Mouse (Mus musculus) left cerebral cortex, adult 2 months (tissue): ENCODE measurements around the gene Klf11. TPM values are rescaled to one million over a fixed set of nuclear protein-coding genes. Genes with fewer than 3 reads are reported as not detected.
A peak's percentile ranks its signal among the peaks of the same experiment; 100 is the strongest.

ENCODE experiments used
- DNase-seq, 2 experiments: peaks; one replicate each; pipeline ENCODE4 v3.0.0; 2021 to 2022; ENCODE audit warnings: low spot score in 2 of 2, mixed read lengths in 1 of 2; ENCODE audit errors: extremely low spot score in 1 of 2
- H3K27ac ChIP-seq: fragments of 200-600 bp; 2 replicates; pipeline ENCODE4 v1.8.1; 2022
- H3K4me3 ChIP-seq: fragments of 200-600 bp; 2 replicates; pipeline ENCODE4 v1.8.1; 2022
- CTCF ChIP-seq: fragments of 200-600 bp; IDR thresholded peaks from 2 replicates; pipeline ENCODE4 v1.8.1; 2022; ENCODE audit warnings: antibody characterized with exemption, mild to moderate bottlenecking, moderate library complexity
- intact Hi-C: fragments of 180-260 bp; cut with DNase I; formaldehyde crosslinking; loops from one replicate; pipeline ENCODE4 v1.15.1; 2025
- total RNA-seq, 2 experiments: library from RNA; stranded (reverse); gene quantifications; 2 replicates each; pipeline ENCODE4 v1.2.3; 2021

Gene Klf11
- total RNA-seq, 2 experiments from 2014 or later = 5.1 to 7.8 TPM

DNA sequence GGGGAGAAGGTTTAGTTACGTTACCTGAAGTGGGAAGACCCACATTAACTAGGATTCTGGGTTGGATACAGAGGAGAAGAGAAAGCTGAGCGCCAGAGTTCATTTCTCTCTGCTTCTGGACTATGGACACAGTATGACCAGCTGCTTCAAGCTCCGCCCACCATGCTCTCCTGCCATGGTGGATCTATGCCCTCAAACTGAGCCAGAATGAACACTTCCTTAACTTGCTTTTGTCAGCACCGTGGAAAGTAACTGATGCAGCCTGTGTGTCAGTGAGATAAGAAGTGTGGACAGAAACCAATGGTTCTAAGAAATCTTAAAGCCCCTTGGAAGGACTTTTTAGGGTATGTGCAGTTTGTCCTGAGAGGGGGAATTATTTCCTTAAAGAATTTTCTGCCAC lies 7.9 kb downstream of the Klf11 start:
- TF ChIP-seq CTCF = no peak
- Histone ChIP-seq H3K27ac (no peak overlapping the region), H3K4me3 (no peak overlapping the region)
- DNase-seq = no peak
- intact Hi-C loops = no loop called here

DNA sequence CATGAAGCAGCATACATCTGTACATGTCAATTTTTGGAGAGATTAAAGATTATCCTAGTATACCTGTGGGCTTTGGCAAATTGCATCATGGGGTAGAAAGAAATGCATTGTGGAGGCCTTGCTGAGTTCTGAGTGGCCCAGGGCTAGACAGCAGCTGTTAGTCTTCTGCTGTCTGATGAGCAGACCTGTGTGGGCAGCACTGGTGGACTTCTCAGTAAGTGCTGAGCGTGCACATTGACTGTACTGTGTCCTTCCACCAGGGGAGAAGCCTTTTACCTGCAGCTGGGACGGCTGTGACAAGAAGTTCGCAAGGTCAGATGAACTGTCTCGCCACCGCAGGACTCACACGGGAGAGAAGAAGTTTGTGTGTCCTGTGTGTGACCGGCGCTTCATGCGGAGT lies 8.8 kb downstream of the Klf11 start:
- intact Hi-C loops = no loop called here

DNA sequence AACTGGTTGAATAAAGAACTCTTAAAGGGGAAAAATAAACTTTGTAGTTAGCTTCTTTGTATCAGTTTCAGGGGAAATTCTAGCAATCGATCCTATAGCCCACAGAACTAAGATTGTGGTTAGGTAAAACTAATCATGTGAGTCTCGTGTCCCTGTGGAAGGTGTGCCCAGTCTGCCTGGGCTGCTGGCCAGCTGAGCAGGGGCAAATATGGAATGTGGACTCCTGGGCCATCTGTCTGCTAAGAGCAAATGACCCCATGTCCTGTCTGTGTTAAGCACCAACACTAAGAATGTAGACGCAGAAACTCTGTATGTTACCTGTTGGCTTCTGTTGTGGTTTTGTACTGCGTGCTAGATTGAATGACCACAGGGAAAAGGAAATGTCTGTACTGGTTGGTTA lies 10.0 kb downstream of the Klf11 start:
- intact Hi-C loops = no loop called here
- TF ChIP-seq CTCF = no peak
- no peak for DNase-seq
- Histone ChIP-seq H3K27ac (no peak overlapping the region), H3K4me3 (no peak overlapping the region)

More for the DNA sequence above, 8.8 kb downstream of the Klf11 start:
- TF ChIP-seq CTCF = no peak
- no peak for DNase-seq
- no peak overlapping the region for H3K4me3 ChIP-seq
- no peak overlapping the region for H3K27ac ChIP-seq

DNA sequence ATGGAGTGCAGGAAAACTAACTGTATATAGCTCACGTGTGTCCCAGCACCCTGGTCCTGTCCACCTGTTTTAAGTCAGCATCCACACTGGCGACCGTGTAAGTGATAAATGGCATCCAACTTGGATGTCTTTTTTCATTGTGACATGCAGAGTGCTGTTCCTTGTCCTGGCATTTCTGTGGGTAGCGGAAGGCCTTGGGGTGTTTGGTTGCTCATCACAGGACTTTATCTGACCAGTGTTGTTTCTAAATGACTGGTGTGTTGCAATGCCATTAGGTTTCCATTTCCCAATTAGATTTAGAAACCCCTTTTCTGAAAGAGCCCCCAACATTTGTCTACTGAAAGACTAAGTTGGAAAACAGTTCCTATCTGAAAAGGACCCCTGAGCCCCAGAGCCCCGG lies 11.1 kb downstream of the Klf11 start:
- Histone ChIP-seq H3K4me3 (no peak overlapping the region), H3K27ac (no peak overlapping the region)
- intact Hi-C loops = no loop called here
- no peak for DNase-seq
- no peak for TF ChIP-seq CTCF

DNA sequence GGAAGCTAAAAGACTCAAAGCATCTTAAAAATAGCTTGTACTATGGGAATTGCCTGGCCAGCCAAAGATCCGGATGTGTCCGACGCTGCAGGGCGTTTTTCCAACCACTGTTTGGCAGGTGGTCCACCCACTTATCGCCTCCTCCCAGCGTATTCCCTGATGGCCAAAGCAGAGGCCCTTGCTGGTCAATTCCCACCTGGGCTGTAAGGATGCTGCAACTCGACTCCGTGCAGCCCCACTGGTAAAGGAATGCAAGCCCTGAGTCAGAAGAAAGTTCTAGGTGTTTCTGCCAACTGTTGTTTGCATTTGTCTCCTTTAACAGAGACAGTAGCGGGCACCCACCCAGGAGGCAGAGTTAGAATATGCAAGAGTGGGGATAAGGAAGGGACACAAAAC lies 29.0 kb downstream of the Klf11 start:
- intact Hi-C loops = no loop called here
- Histone ChIP-seq H3K27ac (peak overlapping the region; percentile 91), H3K4me3 (peak overlapping the region; percentile 74)
- DNase-seq = peak; percentile 29 to 49
- no peak for TF ChIP-seq CTCF

DNA sequence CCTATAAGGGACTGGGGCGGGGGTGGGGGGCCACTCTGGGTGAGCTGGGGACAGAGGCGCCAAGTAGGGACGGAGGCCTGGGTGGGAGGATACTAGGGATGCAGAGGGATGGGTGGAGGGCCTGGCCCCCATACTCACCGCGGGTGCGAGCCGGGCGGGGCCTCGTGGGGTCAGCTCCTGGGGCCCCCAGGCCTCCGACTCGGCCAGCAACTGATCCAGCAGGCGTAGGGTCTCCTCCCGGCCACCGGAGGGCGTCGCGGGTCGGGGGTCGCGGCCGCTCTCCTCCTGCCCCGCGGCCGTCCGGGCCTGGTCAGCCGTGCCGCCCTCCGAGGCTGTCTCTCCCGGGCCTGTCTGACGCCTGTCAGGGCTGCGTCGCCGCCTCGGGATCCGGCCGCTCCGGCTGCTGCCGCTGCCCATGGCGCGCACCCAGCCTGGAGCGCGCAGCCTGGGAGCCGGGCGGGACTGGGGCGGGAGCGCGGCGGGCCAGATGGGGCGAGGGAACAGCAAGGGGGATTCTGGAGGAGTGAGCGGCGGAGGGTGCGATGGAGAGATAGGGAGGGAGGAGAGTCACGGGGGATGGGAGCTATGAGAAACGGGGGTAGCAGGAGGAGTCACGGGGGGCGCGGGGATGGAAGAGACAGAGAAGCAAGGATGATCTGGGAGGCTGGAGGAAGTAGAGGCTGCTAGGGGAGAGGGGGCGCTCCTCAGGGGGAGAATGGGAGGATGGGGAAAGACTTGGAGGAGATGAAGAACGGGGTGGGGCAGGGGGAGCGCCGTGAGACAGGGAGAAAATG lies 29.6 kb downstream of the Klf11 start:
- peak; percentile 19; the same call in 1 of the 2 replicates for TF ChIP-seq CTCF
- peak overlapping the region; percentile 74 for H3K4me3 ChIP-seq
- DNase-seq = peak; percentile 33 to 43
- intact Hi-C loops = no loop called here
- H3K27ac ChIP-seq = peak overlapping the region; percentile 91

DNA sequence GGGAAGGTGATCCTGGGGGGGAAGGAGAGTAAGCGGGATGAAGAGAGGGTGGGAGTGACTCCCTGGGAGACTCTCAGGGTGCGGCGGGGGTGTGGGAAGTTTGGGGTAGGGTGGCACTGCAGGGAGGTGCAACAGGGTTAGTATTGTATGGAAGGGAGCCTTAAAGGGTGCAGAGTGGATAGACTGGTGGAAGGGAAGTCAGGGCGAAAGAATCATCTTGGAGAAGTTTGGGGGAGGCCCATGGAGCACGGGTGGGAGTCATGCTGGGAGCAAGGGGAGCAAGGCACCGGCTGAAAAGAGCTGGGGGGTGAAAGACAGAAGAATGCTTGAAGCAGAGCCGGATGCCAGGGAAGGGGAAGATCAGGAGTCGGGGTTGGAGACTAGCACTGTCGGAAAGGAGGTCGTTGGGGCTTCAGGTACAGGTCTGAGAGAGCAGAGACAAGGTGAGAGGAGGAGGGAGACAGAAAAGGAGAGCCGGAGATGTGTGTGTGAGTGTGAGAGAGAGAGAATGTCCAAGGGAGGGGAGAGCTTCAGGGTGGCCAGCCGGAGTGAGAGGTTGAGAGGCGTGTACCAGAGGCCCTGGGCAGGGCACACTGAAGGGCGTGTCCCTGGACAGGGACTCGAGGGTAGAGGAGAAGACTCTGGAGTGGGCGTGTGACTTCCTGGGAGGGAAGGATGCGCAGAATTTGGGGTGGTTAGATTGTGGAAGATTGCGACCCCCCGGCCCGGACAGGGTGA lies 30.4 kb downstream of the Klf11 start, which contains the start of gene Cys1:
Gene Cys1 (minus strand): TSS at position 528 of the 738 bp plus-strand sequence.
- no peak for TF ChIP-seq CTCF
- peak within 1 kb of the TSS; percentile 91 for H3K27ac ChIP-seq
- DNase-seq = no peak
- peak within 1 kb of the TSS; percentile 74 for H3K4me3 ChIP-seq
- intact Hi-C loops = no loop called here

DNA sequence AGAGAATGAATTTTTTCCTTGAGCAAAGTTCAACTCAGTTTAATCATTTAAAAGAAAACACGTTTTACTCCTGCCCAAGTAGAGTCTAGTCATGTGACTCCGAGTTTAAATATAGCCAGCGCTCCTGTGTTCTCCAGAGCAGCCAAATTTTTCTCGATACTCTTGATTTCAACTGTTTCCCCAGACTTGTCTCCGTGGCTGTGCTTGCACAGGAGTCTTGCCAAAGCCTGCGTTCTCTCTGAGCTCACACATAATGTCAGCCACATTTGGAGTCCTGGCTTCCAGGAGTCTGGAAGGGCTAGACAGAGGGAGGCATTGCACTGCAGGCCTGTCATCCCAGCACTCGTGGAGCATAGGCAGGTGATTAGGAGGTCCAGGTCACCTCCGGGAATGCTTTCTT lies 31.5 kb downstream of the Klf11 start:
- no peak overlapping the region for H3K4me3 ChIP-seq
- peak overlapping the region; percentile 54 for H3K27ac ChIP-seq
- no peak for TF ChIP-seq CTCF
- peak in 1 of 2 experiments; percentile 30 for DNase-seq
- intact Hi-C loops = no loop called here

DNA sequence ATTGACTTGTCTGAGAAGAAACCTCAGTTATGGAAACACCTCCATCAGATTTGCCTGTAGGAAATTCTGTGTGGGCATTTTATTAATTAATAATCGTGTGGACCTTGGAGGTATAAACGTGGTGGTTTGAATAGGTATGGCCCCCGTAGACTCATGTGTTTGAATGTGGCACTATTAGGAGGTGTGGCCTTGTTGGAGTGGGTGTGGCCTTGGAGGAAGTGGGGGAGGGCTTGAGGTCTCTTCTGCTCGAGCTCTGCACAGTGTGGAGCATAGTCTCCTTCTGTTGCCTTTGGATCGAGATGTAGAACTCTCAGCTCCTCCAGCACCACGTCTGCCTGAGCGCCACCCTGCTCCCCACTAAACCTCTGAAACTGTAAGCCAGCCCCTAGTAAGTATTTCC lies 32.4 kb downstream of the Klf11 start:
- no peak for TF ChIP-seq CTCF
- DNase-seq = no peak
- intact Hi-C loops = no loop called here
- Histone ChIP-seq H3K4me3 (no peak overlapping the region), H3K27ac (no peak overlapping the region)

DNA sequence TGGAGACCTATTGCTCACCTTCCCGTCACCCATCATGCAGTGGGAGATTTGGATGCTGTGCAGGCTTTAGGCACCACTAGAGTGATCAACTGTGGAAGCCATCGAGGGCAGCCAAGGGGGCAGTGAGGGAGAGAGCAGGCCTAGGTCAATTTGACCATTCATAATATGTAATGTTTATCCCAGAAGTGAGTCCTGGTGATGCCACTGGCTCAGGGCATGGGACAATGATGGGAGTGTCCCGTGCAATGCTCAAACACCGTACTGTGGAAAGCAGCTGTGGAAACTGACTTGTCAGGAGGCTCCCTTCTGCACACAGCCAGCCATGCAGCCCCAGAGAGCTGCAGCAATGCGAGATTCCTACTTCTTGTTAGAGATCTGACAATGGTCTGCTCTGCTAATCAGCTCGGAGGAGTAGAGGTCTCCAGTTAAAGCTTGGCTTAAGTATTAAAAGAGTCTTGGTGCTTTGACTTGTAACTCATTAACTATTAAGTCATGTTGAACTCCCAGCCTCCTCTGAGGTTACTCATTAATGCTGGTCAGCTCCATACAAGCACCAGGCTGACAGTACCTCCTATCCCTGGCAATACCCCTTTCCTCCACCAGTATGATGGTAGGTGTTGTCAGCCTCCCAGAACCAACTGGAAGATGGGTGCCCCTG lies 35.1 kb downstream of the Klf11 start:
- intact Hi-C loops = no loop called here
- Histone ChIP-seq H3K4me3 (no peak overlapping the region), H3K27ac (no peak overlapping the region)
- DNase-seq = no peak
- TF ChIP-seq CTCF = no peak

DNA sequence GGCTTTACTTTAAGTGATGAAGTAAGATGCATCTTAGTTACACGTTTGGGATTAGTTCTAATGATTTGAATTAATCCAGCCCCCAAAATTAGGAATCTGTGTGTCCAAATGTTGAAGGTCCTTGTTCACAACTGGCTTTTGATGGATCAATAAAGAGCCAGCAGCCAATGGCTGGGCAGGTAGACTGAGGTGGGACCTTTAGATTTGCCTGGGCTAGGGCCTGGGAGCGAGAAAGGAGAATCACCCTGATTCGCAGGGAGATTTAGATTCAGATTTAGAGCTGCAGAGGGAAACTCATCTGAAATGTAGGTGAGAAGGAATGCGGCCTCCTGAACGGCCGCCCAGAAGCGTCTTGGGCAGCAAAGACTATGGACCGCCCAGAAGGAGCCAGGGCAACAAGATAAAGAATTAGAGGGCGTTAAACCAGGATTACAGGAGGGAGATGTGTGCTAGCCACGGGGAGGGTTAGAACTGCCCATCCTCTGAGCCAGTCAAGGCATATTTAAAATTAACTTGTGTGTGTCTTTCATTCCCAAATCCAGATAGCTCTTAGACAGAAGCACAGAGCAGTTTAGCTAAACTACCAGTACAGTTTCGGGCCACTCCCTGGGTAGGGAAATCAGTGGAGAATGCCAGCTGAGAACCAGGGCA lies 35.7 kb downstream of the Klf11 start:
- no peak for TF ChIP-seq CTCF
- intact Hi-C loops = no loop called here
- Histone ChIP-seq H3K27ac (no peak overlapping the region), H3K4me3 (no peak overlapping the region)
- no peak for DNase-seq
